8 mouse cellular contexts compared by ENCODE assay signal in genomic region chr10:85154195-85154594, GRCm38 (mm10). TPM values are rescaled to one million over a fixed set of nuclear protein-coding genes. Genes with fewer than 3 reads are reported as not detected.
A peak's percentile ranks its signal among the peaks of the same experiment; 100 is the strongest.
DNase-seq lines count a peak whose midpoint lies in the region; ATAC-seq and TF ChIP-seq lines count a peak whose summit lies in the region.

No protein-coding gene starts in this region.

- no peak overlapping the region for H3K4me2 ChIP-seq in forebrain, embryonic 15.5 days (replicated peaks)

- no peak overlapping the region for H3K9ac ChIP-seq in forebrain, embryonic 15.5 days (replicated peaks)

- no peak overlapping the region for H3K4me3 ChIP-seq in forebrain, embryonic 10.5 days
- H3K4me3 ChIP-seq in forebrain, embryonic 15.5 days, result no peak overlapping the region
- no peak overlapping the region for H3K4me3 ChIP-seq in lung, adult 2 months (replicated peaks; ENCODE audit: extremely low read depth, low read depth, low read length)

- TF ChIP-seq CTCF in lung, adult 2 months (IDR thresholded peaks at IDR 0.05; ENCODE audit: insufficient read depth, low read length), result peak; percentile 59

- DNase-seq in forebrain, embryonic 10.5 days (ENCODE audit: extremely low spot score, low spot score), result peak; percentile 33
- DNase-seq in 3134 (ENCODE audit: extremely low read depth, insufficient read length, low spot score), result peak; percentile 22
- DNase-seq in adrenal gland, adult 18-20 months (ENCODE audit: low spot score in 2 of 2), result peak; percentile 64 to 65
- DNase-seq in embryo, embryonic 11 days, result peak; percentile 68
- peak; percentile 63 for DNase-seq in kidney, postnatal 14 days
- DNase-seq in lung, adult 2 months, result peak; percentile 56
- DNase-seq in right cerebral cortex, postnatal 36 days (ENCODE audit: low spot score in 2 of 2), result peak; percentile 27 to 47

- no peak for TF ChIP-seq POLR2A in lung, adult 2 months (IDR thresholded peaks at IDR 0.05; ENCODE audit: borderline replicate concordance, extremely low read depth, low read depth, low read length)

- no peaks in the 10 kb centered on the region for H3K9me3 ChIP-seq in forebrain, embryonic 10.5 days
- H3K9me3 ChIP-seq in forebrain, embryonic 15.5 days, result no peaks in the 10 kb centered on the region

- no peaks in the 10 kb centered on the region for H3K27me3 ChIP-seq in forebrain, embryonic 10.5 days (ENCODE audit: poor library complexity, severe bottlenecking)
- H3K27me3 ChIP-seq in forebrain, embryonic 15.5 days, result no peaks in the 10 kb centered on the region

- no peak for ATAC-seq in forebrain, embryonic 15.5 days (replicated peaks)

- H3K27ac ChIP-seq in forebrain, embryonic 10.5 days, result no peak overlapping the region
- H3K27ac ChIP-seq in forebrain, embryonic 15.5 days (replicated peaks), result no peak overlapping the region

- no peaks in the 10 kb centered on the region for H3K4me1 ChIP-seq in forebrain, embryonic 10.5 days
- H3K4me1 ChIP-seq in forebrain, embryonic 15.5 days, result no peaks in the 10 kb centered on the region
- H3K4me1 ChIP-seq in lung, adult 2 months (ENCODE audit: control insufficient read depth, insufficient read depth, low read length), result no peaks in the 10 kb centered on the region; the same call in 1 of the 2 replicates

- 21% methylated on average over 2 of the region's 2 CpGs for WGBS in forebrain, embryonic 10.5 days
- WGBS in forebrain, embryonic 15.5 days, result 5% methylated on average over 2 of the region's 2 CpGs
- WGBS in lung, adult 2 months, result 10% methylated on average over 2 of the region's 2 CpGs

- peaks cover 12% of the 10 kb centered on the region for H3K36me3 ChIP-seq in forebrain, embryonic 10.5 days (replicated peaks)
- H3K36me3 ChIP-seq in forebrain, embryonic 15.5 days, result peaks cover 3% of the 10 kb centered on the region; the same call in 1 of the 2 replicates

RNA-seq across cellular contexts. Expression of gene Mterf2, which starts 26.4 kb away (rescaled TPM):
- polyA plus RNA-seq in forebrain, embryonic 10.5 days (2016; fragmentation: Nextera tagmentation; extraction: Ambion mirVana), result 24.1 and 24.2 TPM in 2 replicates
- polyA plus RNA-seq in forebrain, embryonic 15.5 days (2015; fragmentation: Nextera tagmentation; extraction: Ambion mirVana), result 24.2 and 26.0 TPM in 2 replicates
- total RNA-seq in adrenal gland, adult 18-20 months (2021), result 1 to 10 TPM; 2.6 to 8.2 TPM
- polyA plus RNA-seq in lung, adult 2 months (2012; rRNA removed), result 2.0 and 3.5 TPM in 2 replicates

RNA-seq across cellular contexts. Expression of gene Cry1, which starts 30.7 kb away (rescaled TPM):
- polyA plus RNA-seq in forebrain, embryonic 10.5 days (2016; fragmentation: Nextera tagmentation; extraction: Ambion mirVana), result 30.7 and 31.4 TPM in 2 replicates
- 30.7 and 35.3 TPM in 2 replicates for polyA plus RNA-seq in forebrain, embryonic 15.5 days (2015; fragmentation: Nextera tagmentation; extraction: Ambion mirVana)
- total RNA-seq in adrenal gland, adult 18-20 months (2021), result 10 to 100 TPM; 10.6 to 13.6 TPM
- polyA plus RNA-seq in lung, adult 2 months (2012; rRNA removed), result 4.6 and 6.0 TPM in 2 replicates

RNA-seq across cellular contexts. Expression of gene Tmem263, which starts 51.8 kb away (rescaled TPM):
- 49.8 and 51.3 TPM in 2 replicates for polyA plus RNA-seq in forebrain, embryonic 10.5 days (2016; fragmentation: Nextera tagmentation; extraction: Ambion mirVana)
- 57.7 and 62.5 TPM in 2 replicates for polyA plus RNA-seq in forebrain, embryonic 15.5 days (2015; fragmentation: Nextera tagmentation; extraction: Ambion mirVana)
- total RNA-seq in adrenal gland, adult 18-20 months (2021), result 10 to 100 TPM; 18.2 to 18.8 TPM
- polyA plus RNA-seq in lung, adult 2 months (2012; rRNA removed), result 3.6 and 5.9 TPM in 2 replicates

RNA-seq across cellular contexts. Expression of gene Fhl4, which starts 51.9 kb away (rescaled TPM):
- polyA plus RNA-seq in forebrain, embryonic 10.5 days (2016; fragmentation: Nextera tagmentation; extraction: Ambion mirVana), result 0.95 and 1.4 TPM in 2 replicates
- polyA plus RNA-seq in forebrain, embryonic 15.5 days (2015; fragmentation: Nextera tagmentation; extraction: Ambion mirVana), result 2.2 and 2.4 TPM in 2 replicates
- total RNA-seq in adrenal gland, adult 18-20 months (2021), result under 1 TPM; 0.19 to 0.27 TPM
- 0.14 and 0.22 TPM in 2 replicates for polyA plus RNA-seq in lung, adult 2 months (2012; rRNA removed)
